Mouse (Mus musculus): ENCODE measurements around the gene Pkp2. TPM values are rescaled to one million over a fixed set of nuclear protein-coding genes. Genes with fewer than 3 reads are reported as not detected.
"Not testable (repeated sequence)": the region's sequence is repeated elsewhere in the genome, so short reads cannot be mapped to it uniquely, and the experiment has no call there.

Gene Pkp2
- polyA plus RNA-seq (2015; fragmentation: Nextera tagmentation; extraction: Ambion mirVana) = 14.0 and 14.6 TPM in 2 replicates

- Histone ChIP-seq H3K36me3 (ENCODE audit: insufficient read depth, low read length) (no peaks in the 10 kb centered on the region), H3K27me3 (ENCODE audit: insufficient read depth, low read length) (0 out of 2 replicates have a peak, but pooled peaks cover 13% of the 10 kb centered on the region), H3K9ac (ENCODE audit: low read depth, low read length) (peak within 1 kb of the TSS; percentile 70), H3K4me1 (replicated peaks; ENCODE audit: insufficient read depth, low read length) (peaks cover 11% of the 10 kb centered on the region), H3K4me2 (ENCODE audit: low read length) (peak within 1 kb of the TSS; percentile 96), H3K4me3 (replicated peaks; ENCODE audit: low read depth, low read length) (peak within 1 kb of the TSS; percentile 71), H3K27ac (peak within 1 kb of the TSS; percentile 77), H3K9me3 (replicated peaks; ENCODE audit: low read length) (no peaks in the 10 kb centered on the region)
- WGBS = under 1% methylated on average over 58 of the region's 59 CpGs
- TF ChIP-seq CTCF (IDR thresholded peaks at IDR 0.05; ENCODE audit: low read depth) = no peak
- ATAC-seq (replicated peaks; ENCODE audit: low FRiP score, low read depth) = peak; percentile 95
- DNase-seq (ENCODE audit: low spot score) = peak; percentile 70
Observed at GRCm38 (mm10) chr16:16213079-16213760, at the start of gene Pkp2. TSS of gene Pkp2 (plus strand) at chr16:16213318.

GRCm38 (mm10) chr16:16197374-16197773 lies 15.7 kb upstream of the Pkp2 start:
- Histone ChIP-seq H3K27me3 (ENCODE audit: insufficient read depth, low read length) (no peaks in the 10 kb centered on the region), H3K9me3 (replicated peaks; ENCODE audit: low read length) (no peaks in the 10 kb centered on the region), H3K27ac (no peak overlapping the region), H3K4me2 (ENCODE audit: low read length) (no peak overlapping the region), H3K4me3 (replicated peaks; ENCODE audit: low read depth, low read length) (no peak overlapping the region), H3K4me1 (replicated peaks; ENCODE audit: insufficient read depth, low read length) (no peaks in the 10 kb centered on the region), H3K36me3 (ENCODE audit: insufficient read depth, low read length) (no peaks in the 10 kb centered on the region), H3K9ac (ENCODE audit: low read depth, low read length) (no peak overlapping the region)
- WGBS = 70% methylated on average over 17 of the region's 17 CpGs
- DNase-seq (ENCODE audit: low spot score) (no peak), ATAC-seq (replicated peaks; ENCODE audit: low FRiP score, low read depth) (no peak)
- 0 out of 2 replicates have a peak, but pooled peaks have one; percentile 13 for TF ChIP-seq CTCF (IDR thresholded peaks at IDR 0.05; ENCODE audit: low read depth)

- peak; percentile 86 for DNase-seq (ENCODE audit: low spot score)
- not testable (repeated sequence) for H3K4me1 ChIP-seq (replicated peaks; ENCODE audit: insufficient read depth, low read length); H3K27me3 ChIP-seq (ENCODE audit: insufficient read depth, low read length); H3K4me2 ChIP-seq (ENCODE audit: low read length); H3K36me3 ChIP-seq (ENCODE audit: insufficient read depth, low read length); H3K27ac ChIP-seq; H3K4me3 ChIP-seq (replicated peaks; ENCODE audit: low read depth, low read length); H3K9me3 ChIP-seq (replicated peaks; ENCODE audit: low read length); H3K9ac ChIP-seq (ENCODE audit: low read depth, low read length)
- peak; percentile 79 for TF ChIP-seq CTCF (IDR thresholded peaks at IDR 0.05; ENCODE audit: low read depth)
- WGBS = 33% methylated on average over 8 of the region's 8 CpGs
- ATAC-seq (replicated peaks; ENCODE audit: low FRiP score, low read depth) = peak; percentile 79
Observed at GRCm38 (mm10) chr16:16201991-16202390, 11.1 kb upstream of the Pkp2 start.

- WGBS = 100% methylated on average over 1 of the region's 1 CpGs
- no peak for TF ChIP-seq CTCF (IDR thresholded peaks at IDR 0.05; ENCODE audit: low read depth)
- DNase-seq (ENCODE audit: low spot score) (no peak), ATAC-seq (replicated peaks; ENCODE audit: low FRiP score, low read depth) (no peak)
- H3K4me3 ChIP-seq (replicated peaks; ENCODE audit: low read depth, low read length) = no peak overlapping the region
- H3K36me3 ChIP-seq (ENCODE audit: insufficient read depth, low read length) = no peaks in the 10 kb centered on the region
- H3K4me2 ChIP-seq (ENCODE audit: low read length) = no peak overlapping the region
- H3K4me1 ChIP-seq (replicated peaks; ENCODE audit: insufficient read depth, low read length) = no peaks in the 10 kb centered on the region
- H3K27ac ChIP-seq = no peak overlapping the region
- H3K27me3 ChIP-seq (ENCODE audit: insufficient read depth, low read length) = no peaks in the 10 kb centered on the region
- H3K9ac ChIP-seq (ENCODE audit: low read depth, low read length) = no peak overlapping the region
- H3K9me3 ChIP-seq (replicated peaks; ENCODE audit: low read length) = no peaks in the 10 kb centered on the region
Observed at GRCm38 (mm10) chr16:16204648-16205047, 8.5 kb upstream of the Pkp2 start.

- no peaks in the 10 kb centered on the region for H3K36me3 ChIP-seq (ENCODE audit: insufficient read depth, low read length)
- WGBS = 17% methylated on average over 7 of the region's 7 CpGs
- 0 out of 2 replicates have a peak, but pooled peaks cover 13% of the 10 kb centered on the region for H3K27me3 ChIP-seq (ENCODE audit: insufficient read depth, low read length)
- DNase-seq (ENCODE audit: low spot score) (no peak), ATAC-seq (replicated peaks; ENCODE audit: low FRiP score, low read depth) (no peak)
- no peaks in the 10 kb centered on the region for H3K9me3 ChIP-seq (replicated peaks; ENCODE audit: low read length)
- peaks cover 11% of the 10 kb centered on the region for H3K4me1 ChIP-seq (replicated peaks; ENCODE audit: insufficient read depth, low read length)
- no peak overlapping the region for H3K9ac ChIP-seq (ENCODE audit: low read depth, low read length)
- peak overlapping the region; percentile 50; the same call in 1 of the 2 replicates for H3K27ac ChIP-seq
- TF ChIP-seq CTCF (IDR thresholded peaks at IDR 0.05; ENCODE audit: low read depth) = no peak
- peak overlapping the region; percentile 71 for H3K4me3 ChIP-seq (replicated peaks; ENCODE audit: low read depth, low read length)
- H3K4me2 ChIP-seq (ENCODE audit: low read length) = peak overlapping the region; percentile 96
Observed at GRCm38 (mm10) chr16:16212723-16213078, 417 bp upstream of the Pkp2 start.

GRCm38 (mm10) chr16:16213761-16214305 lies 715 bp downstream of the Pkp2 start:
- no peak for ATAC-seq (replicated peaks; ENCODE audit: low FRiP score, low read depth)
- Histone ChIP-seq H3K4me2 (ENCODE audit: low read length) (peak overlapping the region; percentile 96), H3K27ac (peak overlapping the region; percentile 77; the same call in 1 of the 2 replicates), H3K4me3 (replicated peaks; ENCODE audit: low read depth, low read length) (peak overlapping the region; percentile 71), H3K27me3 (ENCODE audit: insufficient read depth, low read length) (0 out of 2 replicates have a peak, but pooled peaks cover 13% of the 10 kb centered on the region), H3K4me1 (replicated peaks; ENCODE audit: insufficient read depth, low read length) (peaks cover 11% of the 10 kb centered on the region), H3K9ac (ENCODE audit: low read depth, low read length) (peak overlapping the region; percentile 70), H3K36me3 (ENCODE audit: insufficient read depth, low read length) (no peaks in the 10 kb centered on the region), H3K9me3 (replicated peaks; ENCODE audit: low read length) (no peaks in the 10 kb centered on the region)
- no peak for TF ChIP-seq CTCF (IDR thresholded peaks at IDR 0.05; ENCODE audit: low read depth)
- DNase-seq (ENCODE audit: low spot score) = peak; percentile 4
- 1% methylated on average over 17 of the region's 17 CpGs for WGBS

Data from kidney, postnatal 0 days (tissue).